Mouse (Mus musculus) CD4-positive helper T cell, adult 2 months (primary cell): ENCODE measurements around the gene Aldh18a1.
"Not testable (repeated sequence)": the region's sequence is repeated elsewhere in the genome, so short reads cannot be mapped to it uniquely, and the experiment has no call there.

Source experiments
- DNase-seq: peaks from one replicate; pipeline ENCODE4 v3.0.0-alpha.2; 2012; ENCODE audit warnings: low read depth, missing footprints, low spot score

Gene Aldh18a1

DNA sequence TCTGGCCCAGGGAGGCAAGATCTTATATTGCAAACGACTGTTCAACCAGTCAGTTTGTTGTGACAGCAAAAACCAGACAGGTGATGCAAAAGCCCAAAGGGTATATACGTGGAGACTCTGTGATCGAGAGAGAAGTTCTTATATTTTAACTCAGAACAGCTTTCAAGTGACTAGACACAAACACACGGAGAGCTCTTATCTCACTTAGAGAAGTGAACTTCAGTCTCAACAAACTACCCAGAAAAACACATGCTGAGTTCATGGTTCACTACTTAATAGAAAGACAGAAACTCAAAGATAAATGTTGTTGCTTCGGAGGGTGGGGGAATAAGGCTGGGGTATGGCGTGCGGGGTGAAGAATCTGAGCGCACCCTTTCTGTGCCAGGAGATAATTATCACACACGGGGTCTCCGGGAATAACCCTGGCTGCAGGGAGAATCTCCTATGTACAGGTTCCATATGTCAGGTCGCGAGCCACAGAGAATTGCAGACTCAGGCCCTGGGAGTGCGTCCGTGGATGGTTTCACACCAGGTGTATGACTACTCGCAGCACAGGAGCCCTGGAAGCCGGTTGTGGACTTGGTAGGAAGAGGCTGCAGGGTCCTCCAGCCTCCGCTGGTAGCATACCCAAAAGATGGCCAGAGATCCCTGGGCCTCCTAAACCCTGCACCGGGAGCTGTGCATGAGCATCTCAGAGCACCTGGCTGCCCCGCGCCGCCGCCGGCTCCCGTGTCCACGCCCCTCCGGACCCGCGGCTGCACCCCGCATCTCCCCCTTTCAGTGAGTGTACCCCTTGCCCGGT lies 571 bp downstream of the Aldh18a1 start:
- peak; percentile 16 for DNase-seq

DNA sequence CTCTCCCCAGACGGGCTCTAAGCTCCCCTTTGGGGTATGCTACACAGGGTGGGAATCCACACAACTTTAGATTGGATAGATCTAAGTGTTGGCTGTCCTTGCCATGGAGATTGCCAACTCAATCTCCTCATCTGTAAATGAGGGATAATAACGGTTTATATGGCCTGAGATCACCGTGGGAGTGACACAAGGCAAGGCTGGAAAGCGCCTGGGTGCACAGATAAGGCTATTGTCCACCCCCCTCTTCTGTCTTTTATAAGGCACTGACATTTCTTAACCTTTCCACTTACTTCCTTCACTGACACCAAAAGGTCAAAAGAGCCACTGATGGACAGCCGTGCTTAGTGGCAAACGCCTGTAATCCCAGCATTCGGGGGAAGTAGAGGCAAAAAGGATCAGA lies 1.4 kb downstream of the Aldh18a1 start:
- no peak for DNase-seq

DNA sequence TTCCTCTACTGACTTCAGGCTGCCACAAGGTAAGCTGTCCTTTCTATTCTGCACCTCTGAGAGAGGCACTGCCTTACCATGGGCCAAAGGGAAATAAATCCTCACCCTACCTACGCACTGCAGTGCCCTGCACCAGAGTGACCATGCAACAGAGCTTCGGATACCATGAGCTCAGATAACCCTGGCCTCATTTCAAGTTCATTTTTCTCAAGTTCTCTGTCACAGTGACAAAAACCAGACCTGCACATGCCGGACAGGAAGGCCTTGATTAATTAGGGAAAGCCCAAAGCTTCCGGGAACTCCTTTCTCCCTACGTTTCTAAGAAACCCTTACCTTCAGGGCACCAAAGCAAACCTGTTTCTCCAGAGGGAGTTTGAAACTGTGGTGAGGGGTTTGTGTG lies 6.6 kb downstream of the Aldh18a1 start:
- DNase-seq = no peak

DNA sequence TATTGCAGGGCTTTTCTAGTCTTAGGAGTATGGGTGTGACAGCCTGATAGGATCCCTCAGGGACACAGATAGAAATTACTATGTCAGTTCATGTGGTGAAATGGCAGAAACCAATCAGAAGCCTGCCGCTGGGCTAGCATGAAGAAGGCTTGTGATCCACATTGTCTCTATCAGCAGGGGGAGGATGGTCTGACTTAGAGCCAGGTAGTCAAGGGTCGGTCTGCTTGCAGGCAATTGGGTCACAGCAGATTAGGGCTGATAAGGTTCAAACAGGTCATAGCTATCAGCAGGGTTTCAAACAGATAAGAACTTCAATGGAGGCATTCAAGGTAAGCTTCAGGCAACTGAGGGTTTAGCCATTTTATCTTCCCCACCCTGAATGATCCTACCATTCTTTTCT lies 7.4 kb downstream of the Aldh18a1 start:
- no peak for DNase-seq

DNA sequence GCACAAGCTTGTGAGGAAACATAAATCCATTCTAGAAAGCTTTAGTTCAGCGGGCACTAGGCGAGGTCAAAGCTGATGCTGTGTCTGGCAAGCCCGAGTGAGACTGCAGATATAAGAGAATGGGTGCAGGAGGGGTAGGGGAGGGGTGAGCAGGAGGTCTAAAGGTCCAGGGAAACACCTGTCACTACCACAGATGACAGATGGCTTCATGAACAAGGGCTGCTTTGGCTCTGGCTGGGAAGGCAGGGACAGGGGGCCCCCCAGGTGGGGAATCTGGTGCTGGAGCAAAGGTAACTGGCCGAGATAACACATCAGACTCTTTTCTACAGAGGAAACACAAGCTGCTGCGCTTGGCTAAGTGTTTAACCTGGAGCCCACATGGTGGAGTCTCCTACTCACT lies 12.8 kb downstream of the Aldh18a1 start:
- no peak for DNase-seq

DNA sequence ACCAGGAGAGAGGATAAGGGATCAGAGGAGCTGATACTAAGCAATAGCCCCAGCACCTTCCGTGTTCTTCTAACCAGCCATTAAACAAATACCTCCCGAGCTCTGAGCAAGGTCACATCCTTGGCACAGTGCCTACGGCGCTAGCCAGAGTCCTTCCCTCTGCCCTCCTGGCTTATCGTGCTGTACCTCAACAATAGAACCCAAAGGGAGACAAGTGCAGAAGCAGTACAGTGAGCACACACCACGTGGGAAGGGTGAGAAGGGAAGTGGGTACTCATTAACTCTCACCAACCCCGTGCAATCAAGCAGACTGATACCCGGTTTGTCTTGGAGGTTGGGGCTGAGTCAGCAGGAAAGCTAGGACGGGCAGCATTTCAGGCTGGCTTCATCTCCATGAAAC lies 17.5 kb downstream of the Aldh18a1 start:
- no peak for DNase-seq

DNA sequence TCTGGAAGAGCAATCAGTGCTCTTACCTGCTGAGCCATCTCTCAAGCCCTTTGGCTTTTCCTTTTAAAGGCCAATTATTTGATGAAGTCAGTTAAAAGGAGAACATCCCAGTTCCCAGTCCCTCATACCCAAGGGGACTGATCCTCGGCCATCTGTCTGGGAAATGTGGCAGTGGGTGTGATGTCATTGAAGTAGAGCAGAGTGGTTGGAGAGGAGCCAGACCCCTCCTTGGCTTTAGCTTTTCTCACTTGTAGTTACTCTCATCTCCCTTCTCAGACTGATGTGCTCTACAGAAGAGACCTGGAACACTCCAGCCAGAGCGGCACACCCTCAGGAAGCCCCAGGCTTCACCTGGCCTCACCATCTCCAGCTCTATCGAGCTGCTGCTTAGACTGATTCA lies 20.6 kb downstream of the Aldh18a1 start:
- no peak for DNase-seq

DNA sequence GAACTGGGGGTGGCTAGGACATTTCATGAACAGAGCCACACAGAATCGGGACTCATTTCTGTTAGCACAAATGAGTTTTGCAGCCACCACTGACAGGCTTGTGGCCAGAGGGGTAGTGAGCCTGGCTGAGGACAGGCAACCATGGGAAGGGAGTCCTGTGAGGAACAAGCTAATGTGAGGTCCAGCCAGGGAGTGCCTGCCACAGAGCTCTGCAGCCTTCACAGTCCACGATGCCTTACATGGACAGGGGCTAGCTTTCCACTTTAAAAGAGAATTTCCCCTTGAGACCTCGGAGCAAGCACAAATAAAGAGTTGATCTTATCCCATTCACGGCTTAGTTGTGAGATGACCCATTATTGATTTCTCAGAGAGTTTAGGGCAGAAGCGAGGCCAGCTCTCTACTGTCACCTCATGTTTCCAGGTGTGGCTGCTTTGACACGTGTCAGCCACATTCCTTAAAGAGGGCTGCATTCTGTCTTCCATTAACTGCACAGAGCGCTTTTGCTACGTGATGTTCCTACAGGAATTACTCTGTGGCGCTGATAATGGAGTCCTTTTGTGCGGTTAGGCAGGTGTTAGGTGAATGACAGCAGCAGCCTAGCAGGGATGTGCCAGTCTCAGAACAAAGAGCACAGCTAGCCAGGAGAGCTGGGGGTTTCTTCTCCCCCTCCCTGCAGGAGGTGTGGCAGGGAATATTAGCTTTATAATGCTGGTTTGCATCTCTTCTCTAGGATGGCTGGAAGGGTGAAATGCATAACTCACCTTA lies 24.2 kb downstream of the Aldh18a1 start:
- DNase-seq = no peak

DNA sequence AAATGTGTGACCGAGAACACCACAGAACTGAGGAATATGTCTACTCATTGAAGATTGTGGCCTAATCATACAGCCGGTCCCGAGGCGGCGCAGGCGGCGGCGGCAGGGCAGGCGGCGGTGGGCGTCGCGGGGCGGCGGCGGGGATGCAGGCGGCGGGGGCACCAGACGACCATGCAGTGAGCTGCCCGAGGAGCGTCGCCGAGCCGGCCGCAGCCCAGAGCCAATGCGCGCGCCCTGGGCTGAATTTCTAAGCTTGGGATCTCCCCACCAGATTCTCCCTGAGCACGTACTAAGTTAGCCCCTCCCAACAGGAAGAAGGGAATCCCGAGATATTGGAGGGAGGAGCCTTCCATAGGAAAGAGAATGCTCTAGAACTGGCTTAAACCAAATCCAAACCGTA lies 26.7 kb downstream of the Aldh18a1 start:
- DNase-seq = not testable (repeated sequence)

DNA sequence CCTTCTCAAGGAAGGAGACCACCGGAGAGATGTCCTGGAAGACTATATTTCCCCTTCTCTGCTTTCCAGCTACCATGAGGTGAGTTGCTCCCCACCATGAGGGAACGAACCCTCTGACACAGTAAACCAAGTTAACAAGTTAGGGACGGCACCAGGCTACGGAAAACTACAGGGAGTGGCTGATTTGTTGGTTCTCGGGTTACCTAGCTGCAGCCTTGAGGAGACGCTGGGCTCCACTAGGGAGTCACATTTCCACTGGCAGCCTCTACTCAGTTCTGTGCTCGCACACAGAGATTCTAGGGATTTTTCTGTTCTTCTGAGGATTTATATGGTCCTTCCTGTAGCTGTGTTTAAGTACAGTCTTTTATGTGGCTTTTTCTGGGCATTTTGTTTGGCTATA lies 32.2 kb downstream of the Aldh18a1 start:
- no peak for DNase-seq

DNA sequence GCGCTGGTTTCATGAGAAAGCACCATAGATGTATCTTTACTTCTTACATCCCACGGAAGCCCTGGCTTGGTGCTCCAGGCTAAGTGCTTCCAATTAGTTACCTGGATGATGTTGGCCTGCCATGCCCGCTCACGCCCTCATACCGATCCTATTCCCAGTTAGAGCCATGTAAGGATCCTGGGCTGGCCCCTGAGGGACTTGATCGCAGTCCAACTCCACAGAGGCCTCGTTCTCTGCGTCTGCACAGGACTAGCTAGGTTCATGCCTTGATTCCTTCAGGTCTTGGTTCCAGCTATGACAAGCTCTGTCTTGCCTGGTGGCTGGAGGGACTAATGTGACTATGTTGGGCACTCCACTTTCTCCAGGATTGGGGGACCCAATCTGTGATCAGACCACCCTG lies 33.1 kb downstream of the Aldh18a1 start:
- no peak for DNase-seq

DNA sequence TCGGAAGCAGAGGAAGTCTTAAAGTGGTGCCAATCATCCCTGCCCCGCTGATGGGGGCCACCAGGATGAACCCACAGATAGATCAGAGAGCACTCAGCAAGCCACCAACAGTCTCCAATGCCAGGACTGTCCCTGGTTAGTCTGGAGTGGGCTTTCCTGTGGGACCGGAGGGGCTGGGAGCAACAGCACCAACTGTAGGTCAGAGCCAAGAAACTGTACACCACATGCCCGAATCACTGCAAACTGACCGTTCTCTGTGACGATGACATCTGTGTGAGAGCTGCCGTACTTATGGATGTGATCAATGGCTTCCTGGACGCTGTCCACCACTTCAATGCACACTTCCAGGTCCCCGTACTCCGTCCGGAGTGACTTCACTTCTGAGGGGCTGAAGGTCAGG lies 33.9 kb downstream of the Aldh18a1 start:
- no peak for DNase-seq

DNA sequence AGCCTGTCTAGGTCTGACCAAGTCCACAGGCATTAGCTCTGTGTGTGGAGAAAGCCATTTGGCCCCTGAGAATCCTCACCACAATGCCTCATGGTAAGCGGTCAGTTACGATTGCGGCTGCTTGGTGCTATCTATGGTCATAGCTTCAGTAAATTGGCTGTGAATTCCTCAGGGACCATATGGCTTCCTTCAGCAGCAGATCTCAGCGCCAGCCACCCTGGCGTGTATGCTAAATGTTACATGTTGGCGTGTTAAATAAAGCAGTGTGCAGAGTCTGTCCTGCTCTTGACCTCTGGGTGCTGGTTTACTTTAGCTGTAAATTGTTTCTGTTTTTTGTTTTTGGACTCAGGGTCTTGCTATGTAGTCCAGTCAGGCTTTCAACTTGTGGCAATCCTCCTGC lies 34.4 kb downstream of the Aldh18a1 start:
- no peak for DNase-seq

DNA sequence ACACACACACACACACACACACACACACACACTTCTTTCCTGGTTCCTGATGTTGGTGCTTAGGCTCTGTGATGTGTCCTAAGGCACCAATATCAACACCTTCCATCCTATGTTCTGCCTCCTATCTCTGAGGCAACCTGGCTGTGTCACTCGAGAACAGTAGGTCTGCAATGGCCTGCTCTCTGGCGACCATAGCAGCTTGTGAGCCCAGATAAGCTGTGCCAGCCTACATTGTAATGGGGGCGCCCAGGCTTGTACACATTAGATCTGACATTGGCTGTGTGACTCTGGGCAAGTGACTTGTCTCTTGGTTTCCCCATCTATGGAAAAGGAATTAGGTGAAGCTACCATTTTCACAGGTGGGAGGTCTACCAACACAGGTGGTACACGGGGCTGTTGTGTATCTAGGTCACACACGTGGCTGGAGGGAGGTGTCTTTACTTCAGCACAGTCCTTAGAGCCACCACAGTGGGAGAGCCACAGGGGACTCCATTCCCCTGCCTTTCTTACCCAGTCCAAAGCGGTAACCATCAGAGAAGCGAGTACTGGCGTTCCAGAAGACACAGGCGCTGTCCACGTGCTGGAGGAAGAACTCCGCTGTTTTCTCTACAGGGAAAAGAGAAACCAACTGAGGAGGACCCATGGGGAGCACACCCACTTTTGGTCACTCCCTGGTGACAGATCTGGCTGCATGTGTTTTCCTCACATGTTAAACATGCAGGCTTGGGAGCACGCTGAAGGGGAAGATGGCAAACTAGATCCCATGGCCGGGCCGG lies 35.1 kb downstream of the Aldh18a1 start:
- no peak for DNase-seq

DNA sequence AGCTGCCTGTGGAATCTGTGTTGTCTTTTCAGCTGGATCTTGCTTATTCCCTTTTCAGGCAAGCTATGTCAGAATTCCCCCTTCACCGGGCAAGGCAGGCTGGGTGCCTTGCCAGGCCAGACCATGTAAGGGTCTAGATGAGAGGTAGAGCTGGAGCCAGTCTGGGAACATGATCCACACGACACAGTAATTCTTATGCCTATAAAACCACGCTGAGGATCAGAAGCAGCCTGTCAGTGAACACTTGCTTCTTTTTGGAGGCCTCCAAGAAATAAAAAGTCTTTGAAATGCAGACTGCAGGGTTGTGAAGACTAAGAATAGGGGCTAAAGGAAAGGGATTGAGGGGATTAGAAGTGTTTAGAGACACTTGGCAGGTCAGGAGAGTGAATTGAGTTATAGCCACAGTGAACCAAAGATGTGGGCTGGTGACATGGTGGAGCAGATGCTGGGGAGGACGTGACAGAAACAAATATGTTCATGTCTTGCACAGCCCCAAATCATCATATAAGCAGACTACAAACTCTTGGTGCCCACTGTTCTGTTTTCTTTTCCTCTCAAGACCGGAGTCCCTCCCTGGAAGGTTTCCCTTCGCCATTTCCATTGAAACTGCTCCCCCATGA lies 38.6 kb downstream of the Aldh18a1 start:
- no peak for DNase-seq

DNA sequence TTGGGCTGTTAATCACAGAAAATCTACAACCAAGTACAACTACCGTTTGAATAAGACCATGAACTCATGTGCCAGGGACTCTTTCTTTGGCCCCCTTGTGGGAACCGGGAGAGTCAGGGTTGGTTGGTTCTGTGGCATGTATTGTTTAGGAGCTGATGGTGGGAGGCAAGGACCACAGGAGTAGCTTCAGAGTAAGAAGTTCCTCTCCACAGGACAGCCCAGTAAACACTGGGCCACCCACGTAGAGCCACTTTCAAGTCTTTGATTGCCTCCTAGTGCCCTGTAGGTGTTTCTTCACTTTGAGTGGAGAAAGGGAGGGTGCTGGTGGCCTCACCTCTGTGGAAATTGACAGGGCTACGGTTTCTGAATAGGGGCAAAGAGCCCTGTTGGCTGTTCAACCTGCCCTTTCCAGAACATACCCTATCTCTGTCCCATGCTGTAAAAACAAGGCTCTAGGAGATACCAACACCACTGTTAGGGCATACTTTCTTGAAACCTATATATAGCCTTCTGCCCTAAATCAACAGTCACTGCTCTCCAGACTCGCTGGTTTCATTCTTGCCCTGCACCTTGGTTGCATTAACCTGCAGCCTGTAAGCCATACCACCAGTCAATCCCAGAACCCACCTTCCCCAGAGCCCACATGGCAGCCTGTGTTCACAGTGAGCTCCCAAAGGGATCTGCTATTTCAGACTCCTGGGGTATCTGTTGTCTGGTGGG lies 39.3 kb downstream of the Aldh18a1 start:
- DNase-seq = no peak

DNA sequence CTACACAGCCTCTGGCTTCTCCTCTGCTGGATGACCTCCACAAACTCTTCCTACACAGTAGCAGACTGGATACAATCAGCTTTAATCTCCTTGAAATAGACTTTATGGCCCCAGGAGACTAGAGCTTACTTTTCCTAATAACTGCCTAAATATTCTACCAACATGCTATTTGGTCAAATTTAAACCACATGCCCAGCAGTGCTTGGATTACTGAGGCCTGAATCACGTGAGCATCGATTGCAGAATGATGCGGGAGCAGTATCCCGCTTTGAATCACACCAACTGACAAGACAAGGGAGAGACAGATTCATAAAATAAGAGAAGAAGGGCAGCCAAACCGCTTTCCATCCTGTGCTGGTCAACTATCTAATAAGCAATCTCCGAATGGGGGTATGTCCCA lies 39.9 kb downstream of the Aldh18a1 start:
- DNase-seq = no peak

DNA sequence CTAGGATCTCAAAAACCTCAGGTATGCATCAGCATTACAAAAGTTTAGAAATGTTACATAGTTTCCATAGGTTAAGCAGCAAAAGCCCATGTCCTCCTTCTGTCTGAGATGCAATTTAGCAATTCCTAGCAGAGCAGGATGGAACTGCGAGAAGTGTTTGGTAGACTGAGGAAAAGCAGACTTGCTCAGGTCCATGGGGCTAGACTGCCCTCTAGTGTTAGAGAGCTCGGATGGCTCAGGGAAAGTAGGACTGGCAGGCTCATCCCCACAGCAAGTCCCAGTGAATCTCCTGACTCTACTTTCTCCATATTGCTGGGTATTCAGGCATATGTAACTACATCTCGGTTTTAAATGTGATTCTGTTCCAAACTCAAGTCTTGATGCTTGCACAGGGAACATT lies 43.4 kb downstream of the Aldh18a1 start:
- peak; percentile 58 for DNase-seq

DNA sequence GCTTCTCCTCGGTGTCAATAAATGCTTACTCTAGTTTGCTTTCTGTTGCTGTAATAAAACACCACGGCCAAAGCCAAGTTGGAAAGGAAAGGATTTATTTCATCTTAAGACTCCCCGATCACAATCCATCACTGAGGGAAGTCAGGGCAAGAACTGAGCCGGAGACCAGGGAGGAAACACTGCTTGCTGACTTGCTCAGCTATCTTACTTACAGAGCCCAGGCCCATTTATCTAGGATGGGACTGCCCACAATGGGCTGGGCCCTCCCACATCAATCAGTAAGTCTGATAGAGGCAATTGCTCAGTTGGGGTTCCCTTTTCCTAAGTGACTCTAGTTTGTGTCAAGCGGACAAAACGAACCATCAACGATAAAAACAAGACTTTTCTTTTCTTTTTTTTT lies 45.5 kb downstream of the Aldh18a1 start:
- no peak for DNase-seq

DNA sequence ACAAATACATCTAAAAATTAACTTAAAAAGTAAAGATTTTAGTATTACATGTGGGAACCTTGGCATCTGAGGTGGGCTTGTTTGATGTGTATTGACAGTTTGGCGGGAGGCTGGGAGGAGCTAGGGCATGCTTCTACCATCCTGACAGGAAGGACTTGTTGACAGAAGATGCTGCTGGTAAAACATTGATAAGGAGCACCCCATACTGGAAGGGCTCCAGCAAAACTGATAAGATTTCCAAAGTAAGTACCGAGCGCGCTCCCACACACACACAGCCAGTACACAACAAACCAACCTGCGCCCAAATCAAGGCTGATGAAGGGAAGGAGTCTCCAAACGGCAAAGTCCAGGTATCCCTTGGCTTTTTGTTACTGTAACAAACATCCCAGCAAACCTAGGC lies 51.7 kb downstream of the Aldh18a1 start:
- no peak for DNase-seq

DNA sequence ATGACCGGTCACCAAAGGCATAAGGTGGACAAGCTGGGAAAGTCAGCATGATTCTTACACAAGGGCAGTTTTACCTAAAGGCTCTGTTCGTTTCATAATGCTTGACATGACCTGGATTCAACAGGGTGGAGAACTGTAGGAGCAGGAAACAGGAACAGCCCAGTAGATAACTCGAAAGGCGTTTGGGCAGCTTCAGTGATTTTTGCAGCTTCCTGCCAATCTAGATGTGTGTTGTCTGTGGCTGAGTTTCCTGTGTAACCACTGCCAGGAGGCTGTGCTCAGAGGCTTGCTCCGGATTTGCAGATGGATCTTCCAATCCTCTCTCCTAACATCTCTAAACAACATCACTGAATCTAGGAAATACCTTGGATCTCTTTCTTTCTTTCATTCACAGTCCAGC lies 55.7 kb downstream of the Aldh18a1 start:
- no peak for DNase-seq
